Mouse (Mus musculus) gastrocnemius, adult 18-20 months (tissue): ENCODE results near the gene Acss2. TPM values are rescaled to one million over a fixed set of nuclear protein-coding genes. Genes with fewer than 3 reads are reported as not detected.
"Not testable (repeated sequence)": the region's sequence is repeated elsewhere in the genome, so short reads cannot be mapped to it uniquely, and the experiment has no call there.

Experiments
- DNase-seq: peaks from one replicate; pipeline ENCODE4 v3.0.0; 2021; ENCODE audit warnings: low spot score
- total RNA-seq, 2 experiments: library from RNA; stranded (reverse); gene quantifications; 2 replicates each; pipeline ENCODE4 v1.2.3; 2021

The Acss2 gene
- total RNA-seq, 2 experiments from 2014 or later, result 24.7 to 47.8 TPM

GRCm38 (mm10) chr2:155537761-155538462 is 20.2 kb downstream of the Acss2 start:
- DNase-seq, result no peak

- DNase-seq, result not testable (repeated sequence)
Observed at GRCm38 (mm10) chr2:155538463-155539057, 20.8 kb downstream of the Acss2 start.

- DNase-seq, result no peak
Observed at GRCm38 (mm10) chr2:155539696-155540095, 21.9 kb downstream of the Acss2 start.

GRCm38 (mm10) chr2:155540822-155541458 is 23.2 kb downstream of the Acss2 start:
- peak; percentile 85 for DNase-seq

- no peak for DNase-seq
Observed at GRCm38 (mm10) chr2:155546955-155547354, 29.2 kb downstream of the Acss2 start.

GRCm38 (mm10) chr2:155552336-155552735 is 34.6 kb downstream of the Acss2 start:
- DNase-seq, result no peak

GRCm38 (mm10) chr2:155552949-155553354 is 35.2 kb downstream of the Acss2 start:
- no peak for DNase-seq

GRCm38 (mm10) chr2:155554426-155554985 is 36.8 kb downstream of the Acss2 start:
- no peak for DNase-seq

GRCm38 (mm10) chr2:155562209-155562608 is 44.5 kb downstream of the Acss2 start:
- no peak for DNase-seq

- no peak for DNase-seq
Observed at GRCm38 (mm10) chr2:155562934-155563333, 45.2 kb downstream of the Acss2 start.

- no peak for DNase-seq
Observed at GRCm38 (mm10) chr2:155567751-155568150, 50.0 kb downstream of the Acss2 start.

- DNase-seq, result no peak
Observed at GRCm38 (mm10) chr2:155569223-155569807, 51.6 kb downstream of the Acss2 start.

- DNase-seq, result no peak
Observed at GRCm38 (mm10) chr2:155573001-155573400, 55.3 kb downstream of the Acss2 start.

- no peak for DNase-seq
Observed at GRCm38 (mm10) chr2:155573996-155574395, 56.2 kb downstream of the Acss2 start.

GRCm38 (mm10) chr2:155574700-155575099 is 57.0 kb downstream of the Acss2 start:
- DNase-seq, result peak; percentile 39

GRCm38 (mm10) chr2:155576656-155577055 is 58.9 kb downstream of the Acss2 start:
- no peak for DNase-seq

- DNase-seq, result no peak
Observed at GRCm38 (mm10) chr2:155580331-155580730, 62.6 kb downstream of the Acss2 start.

GRCm38 (mm10) chr2:155582384-155582995 is 64.7 kb downstream of the Acss2 start:
- no peak for DNase-seq

- DNase-seq, result no peak
Observed at GRCm38 (mm10) chr2:155582996-155583395, 65.2 kb downstream of the Acss2 start.

- DNase-seq, result peak; percentile 64
Observed at GRCm38 (mm10) chr2:155583927-155584530, 66.3 kb downstream of the Acss2 start.

GRCm38 (mm10) chr2:155585082-155585481 is 67.3 kb downstream of the Acss2 start:
- no peak for DNase-seq
